Mouse (Mus musculus) heart, embryonic 15.5 days (tissue): Measurements from ENCODE around the gene Olfr506. TPM values are rescaled to one million over a fixed set of nuclear protein-coding genes. Genes with fewer than 3 reads are reported as not detected.
"Not testable (repeated sequence)": the region's sequence is repeated elsewhere in the genome, so short reads cannot be mapped to it uniquely, and the experiment has no call there.

Experiments used
- ATAC-seq: fragments of 200-750 bp; cut with Nextera tagmentation; replicated peaks from 2 replicates; pipeline ENCODE4 v1.8.0; 2017; ENCODE audit warnings: low read depth, moderate TSS enrichment; ENCODE audit not compliant: insufficient number of reproducible peaks, insufficient read depth, low FRiP score
- H3K27ac ChIP-seq: fragments of 300-500 bp; sonication (generic); 2 replicates; pipeline ENCODE4 v1.5.1; 2015; ENCODE audit warnings: mild to moderate bottlenecking, inconsistent platforms
- H3K27me3 ChIP-seq: fragments of 300-500 bp; sonication (generic); 2 replicates; pipeline ENCODE4 v1.6.1; 2015; ENCODE audit warnings: inconsistent platforms
- H3K36me3 ChIP-seq: fragments of 300-500 bp; sonication (generic); 2 replicates; pipeline ENCODE4 v1.6.1; 2015; ENCODE audit warnings: mild to moderate bottlenecking, inconsistent platforms
- H3K4me1 ChIP-seq: fragments of 300-500 bp; sonication (generic); replicated peaks from 2 replicates; pipeline ENCODE4 v1.6.1; 2015; ENCODE audit warnings: inconsistent platforms
- H3K4me2 ChIP-seq: fragments of 300-500 bp; sonication (generic); 2 replicates; pipeline ENCODE4 v1.6.1; 2015; ENCODE audit warnings: inconsistent platforms, mild to moderate bottlenecking, moderate library complexity
- H3K4me3 ChIP-seq: fragments of 300-500 bp; sonication (generic); 2 replicates; pipeline ENCODE4 v1.5.1; 2015; ENCODE audit warnings: mild to moderate bottlenecking, inconsistent platforms
- H3K9ac ChIP-seq: fragments of 300-500 bp; sonication (generic); 2 replicates; pipeline ENCODE4 v1.6.1; 2015; ENCODE audit warnings: mild to moderate bottlenecking, inconsistent platforms
- H3K9me3 ChIP-seq: fragments of 300-500 bp; sonication (generic); replicated peaks from 2 replicates; pipeline ENCODE4 v1.6.1; 2016; ENCODE audit warnings: inconsistent platforms
- WGBS: fragments of 180-500 bp; shearing (Covaris S2); methylation state at CpG from one replicate; pipeline ENCODE4 v1.1.7; 2015; ENCODE audit warnings: mixed read lengths; 5-methylcytosine and 5-hydroxymethylcytosine counted together
- polyA plus RNA-seq: library from polyadenylated mRNA; unstranded; fragments of >200 nt; fragmentation: Nextera tagmentation; extraction: Ambion mirVana; gene quantifications from 2 replicates; pipeline ENCODE4 v1.2.1, GENCODE M21; 2015

Gene Olfr506
- polyA plus RNA-seq, result not detected in 2 replicates

DNA sequence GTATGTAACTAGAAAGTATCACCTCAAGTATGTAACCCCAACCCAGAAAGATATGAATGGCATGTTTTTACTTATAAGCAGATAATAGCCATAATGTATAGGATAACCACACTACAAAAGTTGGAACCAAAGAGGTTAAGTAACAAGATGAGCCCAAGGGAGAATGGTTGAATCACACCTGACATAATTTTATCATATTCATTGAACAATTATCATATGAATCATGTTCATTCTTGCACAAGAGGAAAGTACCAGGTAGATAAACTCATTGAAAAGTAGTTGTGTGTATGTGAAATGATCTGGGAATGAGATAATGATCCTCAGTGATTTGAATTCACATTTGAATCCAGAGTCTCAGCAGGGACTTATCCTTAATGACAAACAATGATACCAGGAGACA is at the start of gene Olfr506:
Olfr506 (plus strand) TSS at position 301 of the 400 bp plus-strand sequence.
- no peak within 1 kb of the TSS for H3K4me2 ChIP-seq
- no peaks in the 10 kb centered on the region for H3K9me3 ChIP-seq
- no peak within 1 kb of the TSS for H3K4me3 ChIP-seq
- no peak for ATAC-seq
- H3K27ac ChIP-seq, result no peak within 1 kb of the TSS
- H3K4me1 ChIP-seq, result no peaks in the 10 kb centered on the region
- no peaks in the 10 kb centered on the region for H3K27me3 ChIP-seq
- H3K36me3 ChIP-seq, result no peaks in the 10 kb centered on the region
- no peak within 1 kb of the TSS for H3K9ac ChIP-seq

- Histone ChIP-seq H3K27me3 (no peaks in the 10 kb centered on the region), H3K9ac (no peak within 1 kb of the TSS), H3K4me1 (no peaks in the 10 kb centered on the region), H3K9me3 (no peaks in the 10 kb centered on the region), H3K36me3 (no peaks in the 10 kb centered on the region), H3K4me2 (no peak within 1 kb of the TSS), H3K4me3 (no peak within 1 kb of the TSS), H3K27ac (no peak within 1 kb of the TSS)
- 75% methylated on average over 1 of the region's 1 CpGs for WGBS
- no peak for ATAC-seq
Observed at GRCm38 (mm10) chr7:108565693-108566092, 44.9 kb upstream of the Olfr506 start, which contains the start of gene Olfr504. Olfr504 (minus strand) TSS chr7:108565793.

DNA sequence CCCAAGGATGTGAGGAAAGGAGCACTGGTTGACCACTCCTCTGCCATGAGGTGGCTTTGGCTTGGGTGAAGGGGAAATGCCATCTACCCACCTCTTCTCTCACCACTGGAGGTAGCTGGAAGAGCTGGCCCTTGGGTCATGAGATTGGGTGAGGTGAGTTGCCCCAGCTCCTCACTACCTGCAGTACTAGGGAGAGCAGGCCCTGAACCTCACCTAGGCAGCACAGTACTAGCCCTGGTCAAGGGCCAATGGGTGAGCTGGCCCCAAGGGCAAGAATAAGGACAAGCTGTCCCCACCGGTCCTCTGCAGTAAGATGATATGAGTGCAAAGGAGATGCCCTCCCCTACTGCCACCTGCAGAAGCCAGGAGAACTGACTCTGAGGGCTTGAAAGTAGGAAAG is 20.8 kb upstream of the Olfr506 start:
- Histone ChIP-seq H3K4me2 (no peak overlapping the region), H3K27me3 (no peaks in the 10 kb centered on the region), H3K9ac (no peak overlapping the region), H3K27ac (no peak overlapping the region), H3K4me1 (no peaks in the 10 kb centered on the region), H3K36me3 (no peaks in the 10 kb centered on the region), H3K4me3 (no peak overlapping the region), H3K9me3 (no peaks in the 10 kb centered on the region)
- no peak for ATAC-seq
- WGBS, result 83% methylated on average over 1 of the region's 1 CpGs

DNA sequence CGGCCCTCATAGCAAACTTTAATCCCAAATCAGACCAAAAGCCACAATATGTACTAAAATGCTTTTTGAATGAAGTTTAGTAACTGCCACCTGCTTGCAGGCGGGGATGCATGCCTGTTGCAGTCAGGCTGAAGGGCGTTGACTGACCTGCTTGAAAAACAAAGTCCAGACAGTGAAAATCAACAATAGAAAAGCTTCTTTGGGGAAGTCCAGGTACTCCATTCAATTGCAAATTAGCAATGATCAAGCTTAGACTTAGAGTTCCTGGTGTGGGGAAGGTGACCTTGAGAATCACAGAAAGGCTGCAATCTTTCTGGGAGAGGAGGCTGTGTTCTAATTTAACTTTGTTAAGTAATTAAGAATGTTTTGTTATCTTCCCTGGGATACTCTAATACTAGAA is 8.7 kb upstream of the Olfr506 start:
- ATAC-seq, H3K27ac ChIP-seq, H3K9ac ChIP-seq, H3K4me3 ChIP-seq, H3K4me2 ChIP-seq, H3K9me3 ChIP-seq, H3K4me1 ChIP-seq, H3K27me3 ChIP-seq, H3K36me3 ChIP-seq: not testable (repeated sequence)
- WGBS, result 65% methylated on average over 3 of the region's 3 CpGs

DNA sequence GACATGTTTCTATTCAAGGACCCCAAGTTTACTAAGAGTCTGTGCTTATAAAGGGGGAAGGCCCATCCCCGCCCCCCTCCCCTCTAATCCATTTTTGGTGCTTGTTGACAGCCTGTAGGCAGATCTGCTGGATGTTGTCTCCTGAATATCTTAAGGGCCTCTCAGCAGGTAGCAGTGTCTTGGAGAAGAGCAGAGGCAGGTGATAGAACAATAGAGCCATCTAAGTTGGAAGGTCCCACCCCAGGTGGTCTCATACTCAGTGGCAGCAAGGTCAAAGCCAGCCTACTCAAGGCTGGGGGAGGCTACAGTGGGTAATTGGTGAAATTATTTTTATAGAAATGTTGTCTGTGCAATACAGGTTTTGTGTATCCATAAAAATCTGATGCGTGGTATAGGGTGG is 3.5 kb downstream of the Olfr506 start:
- no peak for ATAC-seq

DNA sequence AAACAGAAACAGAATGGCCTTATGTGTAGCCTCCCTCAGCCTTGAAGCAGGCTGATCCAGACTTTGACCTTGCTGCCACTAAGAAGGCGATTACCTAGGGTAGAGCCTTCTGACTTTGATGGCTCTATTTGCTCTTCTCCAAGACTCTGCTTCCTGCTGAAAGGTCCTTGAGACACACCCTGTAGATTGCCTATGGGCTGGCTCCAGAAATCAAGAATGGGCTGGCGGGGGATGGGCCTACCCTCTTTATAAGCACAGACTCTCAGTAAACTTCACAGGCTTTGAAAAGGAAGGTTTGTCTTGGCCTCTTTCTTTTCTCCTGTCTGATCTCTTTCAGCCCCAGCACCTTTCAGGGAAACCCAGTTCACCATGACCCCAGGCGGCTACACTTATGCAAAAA is 6.2 kb downstream of the Olfr506 start:
- 61% methylated on average over 3 of the region's 3 CpGs for WGBS
- H3K9ac ChIP-seq, H3K27ac ChIP-seq, H3K4me3 ChIP-seq, H3K36me3 ChIP-seq, ATAC-seq, H3K4me1 ChIP-seq, H3K27me3 ChIP-seq, H3K4me2 ChIP-seq, H3K9me3 ChIP-seq: not testable (repeated sequence)

More for the DNA sequence above, 3.5 kb downstream of the Olfr506 start:
- Histone ChIP-seq H3K4me1 (no peaks in the 10 kb centered on the region), H3K4me2 (no peak overlapping the region), H3K9ac (no peak overlapping the region), H3K9me3 (no peaks in the 10 kb centered on the region), H3K4me3 (no peak overlapping the region), H3K36me3 (no peaks in the 10 kb centered on the region), H3K27me3 (no peaks in the 10 kb centered on the region), H3K27ac (no peak overlapping the region)
- WGBS, result 68% methylated on average over 2 of the region's 2 CpGs

- H3K4me1 ChIP-seq, result no peaks in the 10 kb centered on the region
- ATAC-seq, result no peak
- H3K4me3 ChIP-seq, result no peak within 1 kb of the TSS
- no peak within 1 kb of the TSS for H3K9ac ChIP-seq
- no peak within 1 kb of the TSS for H3K4me2 ChIP-seq
- H3K27me3 ChIP-seq, result no peaks in the 10 kb centered on the region
- WGBS, result 57% methylated on average over 2 of the region's 2 CpGs
- no peaks in the 10 kb centered on the region for H3K36me3 ChIP-seq
- H3K9me3 ChIP-seq, result no peaks in the 10 kb centered on the region
- H3K27ac ChIP-seq, result no peak within 1 kb of the TSS
Observed at GRCm38 (mm10) chr7:108621514-108621913, 10.9 kb downstream of the Olfr506 start, which contains the start of gene Olfr507. Olfr507 (plus strand) TSS chr7:108621814.

DNA sequence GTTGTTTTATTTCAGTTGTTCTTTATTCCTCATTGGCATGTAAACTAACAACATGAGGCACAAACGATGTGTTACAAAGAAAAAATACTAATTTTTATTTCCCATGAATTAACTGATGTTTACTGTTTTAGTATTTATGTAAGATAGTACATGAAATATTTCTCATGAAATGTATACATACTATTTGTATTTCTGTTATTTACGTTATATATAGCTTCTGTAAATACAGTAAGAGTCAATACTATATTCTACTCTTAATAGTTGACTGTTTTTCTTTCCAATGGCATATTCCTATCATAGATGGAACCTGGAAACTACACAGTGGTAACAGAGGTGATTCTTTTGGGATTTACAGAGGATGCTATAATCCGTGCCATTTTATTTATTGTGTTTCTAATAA is 19.1 kb downstream of the Olfr506 start, which contains the start of gene Olfr508:
Olfr508 (plus strand) TSS at position 301 of the 400 bp plus-strand sequence.
- ATAC-seq, result no peak
- no peak within 1 kb of the TSS for H3K9ac ChIP-seq
- no peak within 1 kb of the TSS for H3K4me2 ChIP-seq
- H3K27ac ChIP-seq, result no peak within 1 kb of the TSS
- H3K4me1 ChIP-seq, result no peaks in the 10 kb centered on the region
- H3K36me3 ChIP-seq, result no peaks in the 10 kb centered on the region
- no peak within 1 kb of the TSS for H3K4me3 ChIP-seq
- 72% methylated on average over 3 of the region's 3 CpGs for WGBS
- no peaks in the 10 kb centered on the region for H3K27me3 ChIP-seq
- H3K9me3 ChIP-seq, result no peaks in the 10 kb centered on the region

DNA sequence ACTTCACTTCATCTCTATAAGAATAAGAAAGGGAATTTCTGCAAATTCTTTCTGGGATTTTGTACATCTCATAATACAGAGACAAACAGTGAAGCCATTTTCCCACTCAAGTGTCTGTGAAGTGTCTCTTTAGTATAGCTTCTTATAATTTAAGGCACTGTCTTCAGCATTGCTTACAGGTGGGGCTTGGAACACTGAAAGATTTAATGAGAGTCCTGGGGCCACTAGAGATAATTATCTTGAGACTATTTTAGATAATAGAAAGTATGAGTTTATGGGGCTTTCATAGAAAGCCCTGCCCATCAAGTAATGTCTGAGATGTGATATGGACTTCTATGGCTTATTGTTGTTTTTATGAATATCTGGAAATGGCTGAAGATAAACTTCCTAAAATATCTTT is 41.2 kb downstream of the Olfr506 start, which contains the start of gene Olfr509:
Olfr509 (minus strand) TSS at position 101 of the 400 bp plus-strand sequence.
- no peak within 1 kb of the TSS for H3K4me2 ChIP-seq
- H3K9ac ChIP-seq, result no peak within 1 kb of the TSS
- no peak within 1 kb of the TSS for H3K27ac ChIP-seq
- no peaks in the 10 kb centered on the region for H3K9me3 ChIP-seq
- ATAC-seq, result no peak
- no peaks in the 10 kb centered on the region for H3K4me1 ChIP-seq
- H3K27me3 ChIP-seq, result no peaks in the 10 kb centered on the region
- H3K4me3 ChIP-seq, result no peak within 1 kb of the TSS
- no peaks in the 10 kb centered on the region for H3K36me3 ChIP-seq

GRCm38 (mm10) chr7:108662419-108662818 is 51.8 kb downstream of the Olfr506 start:
- no peak for ATAC-seq
- Histone ChIP-seq H3K4me2 (no peak overlapping the region), H3K9ac (no peak overlapping the region), H3K4me1 (no peaks in the 10 kb centered on the region), H3K36me3 (no peaks in the 10 kb centered on the region), H3K4me3 (no peak overlapping the region), H3K27me3 (no peaks in the 10 kb centered on the region), H3K27ac (no peak overlapping the region), H3K9me3 (no peaks in the 10 kb centered on the region)
- 84% methylated on average over 3 of the region's 3 CpGs for WGBS
